Mouse (Mus musculus) brown adipose tissue, adult 24 weeks (tissue): ENCODE data around the gene Mymk. TPM values are rescaled to one million over a fixed set of nuclear protein-coding genes. Genes with fewer than 3 reads are reported as not detected.

Source experiments
- H3K27ac ChIP-seq: fragments of 200-500 bp; replicated peaks from 2 replicates; pipeline ENCODE4 v1.5.1; 2012; ENCODE audit warnings: low read depth, mild to moderate bottlenecking, low read length
- H3K4me1 ChIP-seq: fragments of 200-500 bp; 2 replicates; pipeline ENCODE4 v1.6.1; 2012; ENCODE audit warnings: low read length, mixed read lengths; ENCODE audit not compliant: control insufficient read depth, insufficient read depth, insufficient read length
- H3K4me3 ChIP-seq: fragments of 200-500 bp; 2 replicates; pipeline ENCODE4 v1.5.1; 2012; ENCODE audit warnings: low read depth, mild to moderate bottlenecking, low read length, moderate library complexity; ENCODE audit not compliant: insufficient read depth
- polyA plus RNA-seq: library from polyadenylated mRNA; stranded (reverse); fragments of >200 nt; gene quantifications from 2 replicates; pipeline ENCODE4 v1.2.4, GENCODE M21; 2012; ENCODE audit not compliant: missing spikeins, insufficient read depth, insufficient read length

Gene Mymk
- polyA plus RNA-seq, 1 experiment = not detected

GRCm38 (mm10) chr2:27088071-27088644 is 16.2 kb upstream of the Mymk start:
- Histone ChIP-seq H3K4me1 (peaks cover 9% of the 10 kb centered on the region; the same call in 1 of the 2 replicates), H3K27ac (peak overlapping the region; percentile 39; the same call in 1 of the 2 replicates), H3K4me3 (no peak overlapping the region)

- no peak overlapping the region for H3K4me3 ChIP-seq
- H3K27ac ChIP-seq = no peak overlapping the region
- H3K4me1 ChIP-seq = peaks cover 9% of the 10 kb centered on the region; the same call in 1 of the 2 replicates
Observed at GRCm38 (mm10) chr2:27087581-27087980, 15.6 kb upstream of the Mymk start.

GRCm38 (mm10) chr2:27086483-27087010 is 14.6 kb upstream of the Mymk start:
- H3K4me1 ChIP-seq = peaks cover 9% of the 10 kb centered on the region; the same call in 1 of the 2 replicates
- H3K4me3 ChIP-seq = no peak overlapping the region
- H3K27ac ChIP-seq = no peak overlapping the region

- H3K4me1 ChIP-seq = peaks cover 9% of the 10 kb centered on the region; the same call in 1 of the 2 replicates
- no peak overlapping the region for H3K27ac ChIP-seq
- no peak overlapping the region for H3K4me3 ChIP-seq
Observed at GRCm38 (mm10) chr2:27085801-27086200, 13.8 kb upstream of the Mymk start.

GRCm38 (mm10) chr2:27084963-27085362 is 13.0 kb upstream of the Mymk start:
- no peak overlapping the region for H3K27ac ChIP-seq
- peaks cover 9% of the 10 kb centered on the region; the same call in 1 of the 2 replicates for H3K4me1 ChIP-seq
- no peak overlapping the region for H3K4me3 ChIP-seq

- H3K27ac ChIP-seq = peak overlapping the region; percentile 39
- H3K4me3 ChIP-seq = no peak overlapping the region
- peaks cover 6% of the 10 kb centered on the region; the same call in 1 of the 2 replicates for H3K4me1 ChIP-seq
Observed at GRCm38 (mm10) chr2:27083761-27084475, 11.9 kb upstream of the Mymk start.

- Histone ChIP-seq H3K27ac (no peak overlapping the region), H3K4me1 (peaks cover 8% of the 10 kb centered on the region), H3K4me3 (no peak overlapping the region)
Observed at GRCm38 (mm10) chr2:27079649-27080048, 7.7 kb upstream of the Mymk start.

GRCm38 (mm10) chr2:27079152-27079584 is 7.2 kb upstream of the Mymk start, which contains the start of gene Adamtsl2:
Gene Adamtsl2 (plus strand): TSS chr2:27079379.
- no peak within 1 kb of the TSS for H3K27ac ChIP-seq
- peaks cover 8% of the 10 kb centered on the region for H3K4me1 ChIP-seq
- no peak within 1 kb of the TSS for H3K4me3 ChIP-seq

- Histone ChIP-seq H3K4me1 (peaks cover 8% of the 10 kb centered on the region), H3K27ac (no peak overlapping the region), H3K4me3 (no peak overlapping the region)
Observed at GRCm38 (mm10) chr2:27078312-27078711, 6.3 kb upstream of the Mymk start.

GRCm38 (mm10) chr2:27077655-27078244 is 5.8 kb upstream of the Mymk start:
- Histone ChIP-seq H3K4me1 (peaks cover 8% of the 10 kb centered on the region), H3K27ac (no peak overlapping the region), H3K4me3 (no peak overlapping the region)

- peaks cover 9% of the 10 kb centered on the region for H3K4me1 ChIP-seq
- no peak overlapping the region for H3K27ac ChIP-seq
- no peak overlapping the region for H3K4me3 ChIP-seq
Observed at GRCm38 (mm10) chr2:27075485-27075884, 3.5 kb upstream of the Mymk start.

GRCm38 (mm10) chr2:27074804-27075203 is 2.8 kb upstream of the Mymk start:
- no peak overlapping the region for H3K4me3 ChIP-seq
- H3K4me1 ChIP-seq = peaks cover 12% of the 10 kb centered on the region
- H3K27ac ChIP-seq = no peak overlapping the region

- Histone ChIP-seq H3K4me3 (no peak overlapping the region), H3K4me1 (peaks cover 7% of the 10 kb centered on the region), H3K27ac (no peak overlapping the region)
Observed at GRCm38 (mm10) chr2:27073407-27073806, 1.4 kb upstream of the Mymk start.

- peaks cover 4% of the 10 kb centered on the region; the same call in 1 of the 2 replicates for H3K4me1 ChIP-seq
- no peak overlapping the region for H3K4me3 ChIP-seq
- no peak overlapping the region for H3K27ac ChIP-seq
Observed at GRCm38 (mm10) chr2:27071137-27071536, 842 bp downstream of the Mymk start.

- Histone ChIP-seq H3K27ac (no peak overlapping the region), H3K4me3 (no peak overlapping the region), H3K4me1 (peaks cover 4% of the 10 kb centered on the region; the same call in 1 of the 2 replicates)
Observed at GRCm38 (mm10) chr2:27070247-27070813, 1.6 kb downstream of the Mymk start.
